Mouse (Mus musculus) erythroblast, embryonic 14.5 days (primary cell): ENCODE data around the gene Nip7.

Source experiments
- GATA1 ChIP-seq: IDR thresholded peaks from 2 replicates; pipeline ENCODE4 v1.6.1; 2012; ENCODE audit warnings: low read length, inconsistent platforms, mixed read lengths
- TAL1 ChIP-seq: IDR thresholded peaks from 3 replicates; pipeline ENCODE4 v1.6.1; 2012; ENCODE audit warnings: low read length, inconsistent platforms, mixed read lengths

GRCm38 (mm10) chr8:107007795-107008194 lies 48.9 kb upstream of the Nip7 start:
- TF ChIP-seq GATA1: no peak
- TF ChIP-seq TAL1: no peak
